Mouse (Mus musculus) stomach, embryonic 14.5 days (tissue): ENCODE measurements around the gene Osbp2. TPM values are rescaled to one million over a fixed set of nuclear protein-coding genes. Genes with fewer than 3 reads are reported as not detected.
A peak's percentile ranks its signal among the peaks of the same experiment; 100 is the strongest.
"Not testable (repeated sequence)": the region's sequence is repeated elsewhere in the genome, so short reads cannot be mapped to it uniquely, and the experiment has no call there.

ENCODE experiments used
- ATAC-seq: fragments of 200-750 bp; cut with Nextera tagmentation; 2 replicates; pipeline ENCODE4 v1.8.0; 2017; ENCODE audit warnings: low read depth, moderate TSS enrichment; ENCODE audit not compliant: insufficient number of reproducible peaks, insufficient read depth, low FRiP score
- H3K27ac ChIP-seq: fragments of 300-500 bp; sonication (generic); 2 replicates; pipeline ENCODE4 v1.5.1; 2014; ENCODE audit warnings: mild to moderate bottlenecking, low read length, moderate library complexity, mixed read lengths
- H3K27me3 ChIP-seq: fragments of 300-500 bp; sonication (generic); 2 replicates; pipeline ENCODE4 v1.6.1; 2014; ENCODE audit warnings: low read length, control low read depth, mixed read lengths; ENCODE audit not compliant: control insufficient read depth, insufficient read depth
- H3K36me3 ChIP-seq: fragments of 300-500 bp; sonication (generic); 2 replicates; pipeline ENCODE4 v1.6.1; 2014; ENCODE audit warnings: mild to moderate bottlenecking, control low read depth, low read length, moderate library complexity, mixed read lengths; ENCODE audit not compliant: control insufficient read depth, insufficient read depth
- H3K4me1 ChIP-seq: fragments of 300-500 bp; sonication (generic); 2 replicates; pipeline ENCODE4 v1.6.1; 2014; ENCODE audit warnings: low read length, control low read depth, mixed read lengths; ENCODE audit not compliant: control insufficient read depth, insufficient read depth
- H3K4me2 ChIP-seq: fragments of 300-500 bp; sonication (generic); replicated peaks from 2 replicates; pipeline ENCODE4 v1.6.1; 2014; ENCODE audit warnings: low read depth, low read length, control low read depth
- H3K4me3 ChIP-seq: fragments of 300-500 bp; sonication (generic); 2 replicates; pipeline ENCODE4 v1.5.1; 2014; ENCODE audit warnings: low read depth, low read length, control low read depth
- H3K9ac ChIP-seq: fragments of 300-500 bp; sonication (generic); replicated peaks from 2 replicates; pipeline ENCODE4 v1.6.1; 2014; ENCODE audit warnings: low read depth, mild to moderate bottlenecking, control low read depth, low read length, moderate library complexity, mixed read lengths
- H3K9me3 ChIP-seq: fragments of 300-500 bp; sonication (generic); 2 replicates; pipeline ENCODE4 v1.6.1; 2016; ENCODE audit warnings: low read depth, low read length, control low read depth; ENCODE audit not compliant: control insufficient read depth
- WGBS: fragments of 180-500 bp; shearing (Covaris S2); extraction: QIAGEN DNeasy Blood & Tissue Kit; methylation state at CpG from one replicate; pipeline ENCODE4 v1.1.7; 2014; 5-methylcytosine and 5-hydroxymethylcytosine counted together
- polyA plus RNA-seq: library from polyadenylated mRNA; unstranded; fragments of >200 nt; fragmentation: Nextera tagmentation; extraction: Ambion mirVana; gene quantifications from 2 replicates; pipeline ENCODE4 v1.2.1, GENCODE M21; 2014

Gene Osbp2
- 0.39 and 0.69 TPM in 2 replicates for polyA plus RNA-seq

DNA sequence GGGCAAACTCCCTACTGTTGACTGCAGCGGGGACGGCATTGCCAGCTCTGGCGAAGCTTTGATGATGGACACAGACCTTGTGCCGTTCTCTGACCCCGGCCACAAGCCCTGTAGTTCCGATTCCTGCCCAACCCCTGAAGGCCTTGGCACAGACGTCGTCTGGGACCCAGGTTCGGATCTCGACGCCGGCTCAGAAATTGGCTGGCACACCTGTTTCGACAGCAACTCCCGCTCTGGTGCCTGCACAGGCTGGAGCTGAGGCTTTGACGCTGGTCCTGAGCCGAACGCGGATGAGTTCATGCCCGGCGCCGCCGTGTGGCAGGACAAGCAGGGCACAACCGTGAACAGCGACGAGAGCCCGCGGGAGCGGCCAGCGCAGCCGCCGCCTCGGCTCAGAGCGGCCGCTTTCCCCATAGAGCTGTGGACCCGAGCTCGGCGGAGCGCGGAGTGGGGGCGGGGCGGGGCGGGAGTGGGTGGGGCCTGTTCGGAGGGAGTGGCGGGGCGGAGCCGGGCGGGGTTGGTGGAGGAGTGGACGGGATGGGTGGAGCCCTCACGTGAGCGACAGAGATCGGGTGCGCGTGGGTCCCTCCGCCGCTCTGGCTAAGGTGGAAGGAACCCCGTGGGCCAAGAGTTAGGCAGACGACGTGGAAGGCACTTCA, at the start of gene Osbp2:
Osbp2 (minus strand) TSS at position 450 of the 659 bp plus-strand sequence.
- H3K27me3 ChIP-seq = 0 out of 2 replicates have a peak, but pooled peaks cover 2% of the 10 kb centered on the region
- ATAC-seq = peak; percentile 90
- H3K4me3 ChIP-seq = peak within 1 kb of the TSS; percentile 42
- WGBS = 3% methylated on average over 57 of the region's 58 CpGs
- peak within 1 kb of the TSS; percentile 78 for H3K4me2 ChIP-seq
- H3K27ac ChIP-seq = no peak within 1 kb of the TSS
- peak within 1 kb of the TSS; percentile 10; the same call in 1 of the 2 replicates for H3K9ac ChIP-seq
- H3K9me3 ChIP-seq = no peaks in the 10 kb centered on the region
- no peaks in the 10 kb centered on the region for H3K4me1 ChIP-seq
- no peaks in the 10 kb centered on the region for H3K36me3 ChIP-seq

DNA sequence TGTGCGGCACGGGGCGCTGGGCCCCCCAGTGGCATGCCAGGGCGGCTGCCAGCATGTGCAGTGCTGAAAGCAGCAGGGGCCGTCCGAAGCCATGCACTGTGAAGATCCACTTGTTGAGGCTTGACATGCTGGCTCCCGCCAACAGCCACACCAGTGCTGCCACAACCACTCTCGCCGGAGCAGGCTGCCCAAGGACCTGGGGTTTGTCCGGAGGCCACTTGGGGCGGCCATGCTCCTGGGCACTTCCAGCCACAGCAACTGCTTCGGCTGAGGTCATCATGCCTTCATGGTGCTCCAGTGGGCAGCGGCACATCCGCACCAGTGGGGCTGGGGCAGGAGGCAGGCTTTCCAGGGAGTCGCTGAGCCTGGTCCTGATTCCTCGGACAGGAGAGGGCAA, 49.2 kb upstream of the Osbp2 start:
- Histone ChIP-seq H3K36me3 (no peaks in the 10 kb centered on the region), H3K4me1 (peaks cover 12% of the 10 kb centered on the region; the same call in 1 of the 2 replicates), H3K27ac (no peak overlapping the region), H3K4me2 (peak overlapping the region; percentile 71), H3K4me3 (peak overlapping the region; percentile 54), H3K9me3 (no peaks in the 10 kb centered on the region), H3K27me3 (0 out of 2 replicates have a peak, but pooled peaks cover 4% of the 10 kb centered on the region), H3K9ac (no peak overlapping the region; the same call in 1 of the 2 replicates)
- ATAC-seq = no peak
- 5% methylated on average over 15 of the region's 16 CpGs for WGBS

DNA sequence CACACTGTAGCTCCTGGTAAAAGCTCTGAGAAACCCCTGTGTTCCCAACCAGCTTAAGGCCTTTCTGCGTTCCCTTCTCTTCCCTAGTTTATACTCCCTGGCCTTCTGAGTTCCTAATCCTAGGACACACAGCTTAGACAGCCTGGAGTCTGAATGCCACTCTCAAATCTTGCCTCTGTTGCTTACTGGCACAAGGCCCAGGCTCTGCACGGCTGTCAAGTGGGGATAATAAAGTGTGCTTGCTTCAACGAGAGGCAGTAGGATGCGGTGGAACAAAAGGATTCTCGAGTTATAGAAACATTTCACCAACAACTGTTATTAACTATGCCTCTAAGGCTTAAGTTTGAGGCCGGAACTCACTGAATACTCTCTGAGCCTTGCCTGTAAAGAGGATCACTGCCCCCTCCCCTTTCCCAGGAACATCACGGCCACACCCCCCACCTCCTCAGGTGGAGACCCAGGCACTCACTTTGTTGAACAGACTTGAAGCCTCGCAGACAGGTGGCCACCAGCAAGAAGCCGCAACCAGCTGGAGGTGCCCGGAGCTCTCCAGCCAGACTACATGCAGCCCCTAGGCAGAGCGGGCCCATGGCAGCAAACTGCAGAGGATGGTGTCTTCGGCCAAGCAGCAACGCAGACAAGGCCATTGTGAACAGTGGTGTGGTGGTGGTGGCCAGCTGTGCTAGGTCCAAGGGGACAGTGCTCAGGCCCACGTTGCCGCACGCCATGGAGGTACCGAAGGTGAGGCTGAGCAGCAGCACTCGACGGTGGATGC, 48.6 kb upstream of the Osbp2 start:
- ATAC-seq = no peak

DNA sequence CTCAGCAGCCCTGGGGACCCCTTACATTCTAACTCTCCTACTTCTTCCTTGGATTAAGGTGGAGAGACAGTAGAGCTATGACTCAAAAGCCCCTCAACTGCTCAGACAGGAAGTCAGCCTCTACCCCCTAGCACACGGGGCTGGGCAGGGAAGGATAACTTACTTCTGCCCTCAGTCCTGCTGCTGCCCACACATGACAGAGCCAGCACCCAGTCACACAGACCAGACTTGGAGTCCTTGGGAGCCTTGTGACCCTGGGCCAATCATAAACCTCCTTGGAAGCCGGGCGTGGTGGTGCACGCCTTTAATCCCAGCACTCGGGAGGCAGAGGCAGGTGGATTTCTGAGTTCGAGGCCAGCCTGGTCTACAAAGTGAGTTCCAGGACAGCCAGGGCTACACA, 47.7 kb upstream of the Osbp2 start:
- not testable (repeated sequence) for H3K9me3 ChIP-seq, H3K27me3 ChIP-seq, H3K9ac ChIP-seq, ATAC-seq, H3K36me3 ChIP-seq, H3K27ac ChIP-seq, H3K4me3 ChIP-seq, H3K4me2 ChIP-seq
- WGBS = 87% methylated on average over 6 of the region's 6 CpGs
- peaks cover 12% of the 10 kb centered on the region; the same call in 1 of the 2 replicates for H3K4me1 ChIP-seq

More for the DNA sequence above, 48.6 kb upstream of the Osbp2 start:
- Histone ChIP-seq H3K36me3 (no peaks in the 10 kb centered on the region), H3K9ac (no peak overlapping the region), H3K4me2 (peak overlapping the region; percentile 71), H3K27ac (no peak overlapping the region), H3K4me3 (peak overlapping the region; percentile 54), H3K9me3 (no peaks in the 10 kb centered on the region), H3K4me1 (peaks cover 12% of the 10 kb centered on the region; the same call in 1 of the 2 replicates), H3K27me3 (0 out of 2 replicates have a peak, but pooled peaks cover 4% of the 10 kb centered on the region)
- 24% methylated on average over 19 of the region's 19 CpGs for WGBS

DNA sequence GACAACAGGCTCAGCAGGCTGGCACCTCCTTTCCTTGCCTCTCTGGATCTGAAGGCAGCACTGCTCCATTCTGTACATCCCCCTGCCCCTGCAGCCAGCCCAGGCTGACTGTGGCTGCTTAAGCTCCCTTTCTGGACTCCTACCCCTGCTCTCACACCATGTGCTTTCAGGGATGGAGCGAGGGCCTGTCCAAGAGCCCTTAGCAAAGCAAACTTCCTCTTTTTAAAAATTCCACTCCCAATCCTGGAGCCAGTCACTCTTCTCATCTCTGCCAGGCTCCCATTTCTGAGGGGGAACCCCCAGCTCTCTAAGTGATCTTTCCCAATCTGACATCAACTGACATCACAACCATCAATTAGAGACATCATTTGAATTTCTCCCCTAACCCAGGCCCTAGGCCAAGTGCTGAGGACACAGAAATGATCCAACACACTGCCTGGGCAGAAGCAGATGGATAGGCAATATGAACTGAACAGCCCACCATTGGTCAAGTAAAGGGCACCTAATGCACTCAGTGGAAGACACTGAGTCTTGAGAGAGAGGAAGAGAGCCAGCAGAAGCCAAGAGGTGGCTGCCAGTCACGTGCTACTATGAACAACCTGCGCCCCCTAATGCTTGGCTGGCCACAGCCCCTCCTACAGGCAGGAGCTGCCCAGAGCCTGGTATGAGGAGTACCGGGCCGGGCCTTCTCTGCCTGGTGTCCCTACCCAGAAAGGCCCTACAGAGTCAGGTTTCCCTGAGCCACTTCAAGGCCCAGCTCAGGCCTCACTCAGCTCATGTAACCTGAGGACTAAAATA, 47.0 kb upstream of the Osbp2 start:
- 69% methylated on average over 5 of the region's 5 CpGs for WGBS
- H3K4me3 ChIP-seq = no peak overlapping the region
- H3K36me3 ChIP-seq = no peaks in the 10 kb centered on the region
- H3K9me3 ChIP-seq = no peaks in the 10 kb centered on the region
- no peak overlapping the region for H3K9ac ChIP-seq
- H3K27me3 ChIP-seq = 0 out of 2 replicates have a peak, but pooled peaks cover 4% of the 10 kb centered on the region
- H3K27ac ChIP-seq = no peak overlapping the region
- ATAC-seq = no peak
- no peak overlapping the region for H3K4me2 ChIP-seq
- H3K4me1 ChIP-seq = peaks cover 12% of the 10 kb centered on the region; the same call in 1 of the 2 replicates

DNA sequence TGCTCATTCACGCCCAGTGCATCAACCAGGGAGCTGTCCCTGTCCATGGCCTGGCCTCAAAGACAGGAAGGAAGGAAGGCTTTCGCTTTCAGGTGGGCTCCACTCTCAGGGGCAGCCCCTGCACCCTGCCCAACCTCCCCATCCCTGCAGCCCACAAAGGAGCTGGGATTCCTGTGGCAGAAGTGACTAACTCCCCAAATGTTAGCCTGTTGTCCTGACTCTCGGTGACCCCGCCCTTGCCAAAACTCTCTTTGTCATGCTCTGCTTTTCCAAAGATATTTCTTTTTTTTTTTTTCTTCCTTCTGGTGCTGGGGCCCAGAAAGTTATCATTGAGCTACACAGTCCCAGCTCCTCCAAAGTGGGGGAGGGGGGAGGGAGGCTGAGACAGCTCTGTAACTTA, 45.5 kb upstream of the Osbp2 start:
- Histone ChIP-seq H3K27ac (no peak overlapping the region), H3K9ac (no peak overlapping the region), H3K36me3 (no peaks in the 10 kb centered on the region), H3K4me2 (no peak overlapping the region), H3K9me3 (no peaks in the 10 kb centered on the region), H3K4me3 (no peak overlapping the region), H3K27me3 (0 out of 2 replicates have a peak, but pooled peaks cover 4% of the 10 kb centered on the region), H3K4me1 (peaks cover 12% of the 10 kb centered on the region; the same call in 1 of the 2 replicates)
- WGBS = 81% methylated on average over 4 of the region's 4 CpGs
- no peak for ATAC-seq

DNA sequence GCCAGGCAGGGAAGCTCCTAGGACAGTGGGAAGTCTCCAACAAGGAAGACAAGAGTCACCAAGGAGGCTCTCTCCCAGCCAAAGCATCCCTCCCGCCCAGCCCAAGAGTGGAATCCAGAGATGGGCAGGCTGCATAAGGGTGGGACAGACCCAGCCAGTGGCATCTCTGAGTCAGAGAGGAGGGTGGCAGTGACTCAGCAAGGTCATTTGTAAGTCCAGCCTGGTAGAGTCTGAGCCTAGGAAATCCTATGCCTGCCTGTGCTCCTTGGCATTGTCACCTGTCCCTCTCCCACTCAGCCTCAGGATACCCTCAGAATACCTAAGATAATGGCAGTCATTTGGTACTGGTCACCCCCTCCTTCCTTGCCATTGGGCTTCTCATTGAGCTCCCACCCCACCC, 41.7 kb upstream of the Osbp2 start:
- ATAC-seq = no peak
- Histone ChIP-seq H3K4me1 (no peaks in the 10 kb centered on the region), H3K9me3 (no peaks in the 10 kb centered on the region), H3K4me2 (no peak overlapping the region), H3K9ac (no peak overlapping the region), H3K27ac (no peak overlapping the region), H3K4me3 (no peak overlapping the region), H3K27me3 (no peaks in the 10 kb centered on the region), H3K36me3 (no peaks in the 10 kb centered on the region)
- WGBS = 94% methylated on average over 1 of the region's 1 CpGs

DNA sequence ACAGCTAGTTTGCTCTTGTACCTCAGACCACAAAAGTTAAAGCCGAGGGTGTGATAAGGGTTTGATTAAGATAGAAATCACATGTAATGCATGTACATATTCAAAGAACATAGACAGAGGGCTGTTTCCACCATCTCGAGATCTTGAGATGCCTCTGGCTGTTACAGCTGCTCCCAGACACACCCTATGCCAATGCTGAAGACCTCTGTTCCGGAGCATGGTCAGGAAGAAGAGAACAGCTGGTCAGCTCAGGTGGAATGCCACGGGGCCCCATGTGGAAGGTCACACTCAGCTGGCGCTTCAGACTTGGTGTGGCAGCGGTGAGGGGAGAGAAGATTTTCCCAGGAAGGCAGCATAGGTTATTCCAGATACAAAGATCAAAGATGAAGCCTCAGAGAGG, 41.0 kb upstream of the Osbp2 start:
- no peak overlapping the region for H3K4me2 ChIP-seq
- no peaks in the 10 kb centered on the region for H3K9me3 ChIP-seq
- no peaks in the 10 kb centered on the region for H3K36me3 ChIP-seq
- no peak overlapping the region for H3K4me3 ChIP-seq
- H3K9ac ChIP-seq = no peak overlapping the region
- H3K4me1 ChIP-seq = no peaks in the 10 kb centered on the region
- H3K27ac ChIP-seq = no peak overlapping the region
- no peak for ATAC-seq
- WGBS = 80% methylated on average over 6 of the region's 6 CpGs
- H3K27me3 ChIP-seq = no peaks in the 10 kb centered on the region
